Mouse (Mus musculus) activated CD4-positive, CD25-positive, alpha-beta regulatory T cell, adult 4 months (primary cell): ENCODE results near the gene Osbpl10. TPM values are rescaled to one million over a fixed set of nuclear protein-coding genes. Genes with fewer than 3 reads are reported as not detected.

Source experiments
- ATAC-seq: one replicate; pipeline ENCODE4 v1.8.0; 2017
- polyA plus RNA-seq, 2 experiments: library from polyadenylated mRNA; unstranded; fragments of 100-300 nt; shearing (Covaris generic); gene quantifications; one replicate each; pipeline ENCODE4 v1.2.1; 2017

The Osbpl10 gene
- polyA plus RNA-seq, 2 experiments from 2014 or later, result not detected

DNA sequence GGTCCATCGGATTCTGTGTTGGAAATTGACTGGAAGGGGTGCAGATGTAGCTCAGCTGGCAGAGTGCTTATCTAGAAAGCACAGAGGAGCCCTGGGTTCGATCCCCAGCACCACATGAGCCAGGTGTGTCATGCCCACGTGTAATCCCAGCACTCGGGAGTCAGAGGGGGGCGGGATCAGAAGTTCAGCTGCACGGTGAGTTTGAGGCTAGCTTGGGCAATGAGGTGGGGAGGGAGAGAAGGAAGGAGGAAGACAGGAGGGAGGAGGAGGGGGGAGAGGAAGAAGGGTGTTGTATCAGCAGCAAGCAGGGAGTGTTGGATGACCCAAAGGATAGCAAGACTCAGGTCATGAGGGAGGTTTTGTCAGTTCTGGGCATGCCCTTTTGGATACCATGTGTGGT, 55.9 kb downstream of the Osbpl10 start:
- no peak for ATAC-seq

DNA sequence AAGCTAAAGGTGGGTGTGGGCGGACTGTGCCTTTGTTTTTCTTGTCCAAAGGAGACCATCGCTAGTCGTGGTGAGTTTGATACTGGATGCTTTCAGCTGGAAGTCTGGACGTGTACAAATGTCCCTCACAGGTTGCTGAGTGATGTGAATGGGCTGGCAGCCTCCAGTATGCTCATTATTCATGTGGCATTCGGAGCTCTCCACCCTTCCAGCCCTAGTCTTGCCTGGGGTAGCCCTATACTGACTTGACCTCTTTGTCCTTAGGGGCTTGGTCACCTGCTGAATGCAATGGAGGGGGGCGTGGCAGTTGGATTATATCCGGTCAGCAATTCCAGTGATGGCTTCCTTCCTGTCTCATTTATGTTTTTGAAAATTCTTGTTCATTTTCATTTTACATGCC, 56.4 kb downstream of the Osbpl10 start:
- no peak for ATAC-seq

DNA sequence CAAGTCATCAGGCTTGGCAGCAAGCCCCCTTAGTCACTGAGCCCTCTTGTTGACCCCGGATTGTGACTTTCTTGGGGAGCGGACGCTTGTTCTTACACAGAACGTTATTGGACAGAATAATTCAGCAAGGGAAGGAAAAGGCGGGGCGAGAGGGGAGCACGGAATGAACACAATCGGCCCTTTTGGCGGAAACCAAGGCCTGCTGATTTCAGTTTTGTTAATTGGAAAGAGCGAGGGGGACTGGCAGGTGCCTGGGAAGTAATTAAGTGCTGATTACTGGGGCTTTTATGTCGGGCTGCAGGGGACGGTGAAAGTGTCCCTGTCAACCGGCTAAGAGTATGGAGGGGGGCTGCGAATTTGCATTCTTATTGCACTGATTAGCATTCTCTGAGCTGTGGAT, 59.8 kb downstream of the Osbpl10 start:
- ATAC-seq, result no peak

DNA sequence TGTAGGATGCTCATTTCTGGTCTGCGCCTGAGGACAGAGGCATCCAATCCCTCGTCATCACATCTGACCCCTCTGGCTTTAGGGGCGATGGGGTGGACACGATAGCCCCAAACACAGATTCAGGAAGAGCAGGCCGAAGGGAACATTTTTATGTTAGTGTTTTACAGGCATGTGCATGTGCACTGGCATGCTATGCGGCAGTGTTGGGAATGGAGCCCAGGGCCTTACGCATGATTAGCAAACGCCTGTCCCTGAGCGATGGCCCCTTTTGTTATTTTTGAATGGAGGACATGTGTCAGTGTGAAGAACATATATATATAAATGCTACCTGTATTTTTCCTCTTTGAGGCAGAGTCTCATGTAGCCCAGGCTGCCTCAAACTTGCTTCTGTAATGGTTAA, 60.3 kb downstream of the Osbpl10 start:
- no peak for ATAC-seq

DNA sequence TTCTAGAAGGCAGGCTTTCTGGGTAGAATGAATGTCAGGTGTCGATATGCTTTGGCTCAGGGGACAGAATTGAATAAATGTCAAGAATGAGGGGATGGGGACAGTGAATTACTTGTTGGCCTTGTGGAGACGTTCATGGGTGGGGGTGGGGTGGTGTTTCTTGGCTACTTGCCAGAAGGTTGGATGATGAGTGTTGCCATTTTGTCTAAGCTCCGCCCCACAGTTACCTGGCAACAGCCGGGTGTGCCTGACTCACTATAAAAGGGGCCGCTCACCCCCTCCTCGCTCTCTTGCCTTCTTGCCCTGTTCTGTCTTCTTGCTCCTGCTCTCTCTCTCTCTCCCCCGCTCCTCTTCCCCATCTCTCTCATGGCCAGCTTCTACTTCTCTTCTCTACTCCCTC, 60.9 kb downstream of the Osbpl10 start:
- no peak for ATAC-seq

DNA sequence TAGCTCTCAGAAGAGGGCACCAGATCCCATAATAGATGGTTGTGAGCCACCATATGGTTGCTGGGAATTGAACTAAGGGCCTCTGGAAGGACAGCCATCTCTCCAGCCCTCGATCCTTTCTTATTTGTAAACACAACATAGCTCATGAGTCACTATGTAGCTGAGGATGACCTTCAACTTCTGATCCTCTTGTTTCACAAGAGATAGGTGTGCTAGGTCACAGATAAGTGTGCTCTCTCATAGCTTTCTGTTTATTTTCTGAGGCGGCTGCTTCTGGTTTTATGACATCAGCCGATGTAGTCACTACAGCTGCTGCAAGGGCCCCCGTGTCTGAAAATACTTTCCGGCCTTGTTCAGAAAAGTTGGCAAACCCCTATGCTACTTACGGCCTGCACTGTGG, 64.2 kb downstream of the Osbpl10 start:
- no peak for ATAC-seq

DNA sequence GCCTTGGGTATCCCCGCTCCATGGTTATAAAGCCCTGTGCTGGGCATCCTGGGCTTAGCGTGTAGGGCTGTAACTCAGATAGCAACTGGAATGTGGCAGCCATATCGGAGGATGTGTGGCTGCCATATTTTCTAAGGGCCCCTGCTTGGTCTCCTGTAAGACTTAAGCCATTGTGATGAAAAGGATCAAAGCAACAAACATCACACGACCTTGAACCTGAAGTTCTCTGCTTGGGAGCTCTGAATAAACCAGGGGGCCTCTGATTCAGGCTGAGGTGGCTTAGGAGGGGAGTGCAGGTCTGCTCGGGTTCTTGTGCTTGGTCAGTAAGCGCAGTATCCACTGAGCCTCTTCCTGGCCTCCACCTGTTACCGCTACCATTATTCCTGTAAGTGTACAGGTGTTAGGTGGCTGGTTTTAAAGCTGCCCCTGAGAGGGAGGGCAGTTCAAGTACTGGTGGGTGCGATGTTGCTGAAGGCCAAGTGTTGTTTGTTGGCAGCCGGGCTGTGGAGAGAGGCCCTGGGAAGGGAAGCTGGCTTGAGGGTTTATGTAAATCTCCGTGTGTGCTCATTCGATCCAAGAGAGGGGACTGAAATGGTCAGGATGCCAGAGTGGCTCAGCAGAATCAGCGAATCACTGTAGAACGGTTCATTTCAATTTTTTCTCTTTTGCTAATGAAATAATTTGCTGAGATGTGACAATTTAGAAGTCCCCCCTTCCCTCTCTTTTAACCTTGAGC, 64.8 kb downstream of the Osbpl10 start:
- no peak for ATAC-seq

DNA sequence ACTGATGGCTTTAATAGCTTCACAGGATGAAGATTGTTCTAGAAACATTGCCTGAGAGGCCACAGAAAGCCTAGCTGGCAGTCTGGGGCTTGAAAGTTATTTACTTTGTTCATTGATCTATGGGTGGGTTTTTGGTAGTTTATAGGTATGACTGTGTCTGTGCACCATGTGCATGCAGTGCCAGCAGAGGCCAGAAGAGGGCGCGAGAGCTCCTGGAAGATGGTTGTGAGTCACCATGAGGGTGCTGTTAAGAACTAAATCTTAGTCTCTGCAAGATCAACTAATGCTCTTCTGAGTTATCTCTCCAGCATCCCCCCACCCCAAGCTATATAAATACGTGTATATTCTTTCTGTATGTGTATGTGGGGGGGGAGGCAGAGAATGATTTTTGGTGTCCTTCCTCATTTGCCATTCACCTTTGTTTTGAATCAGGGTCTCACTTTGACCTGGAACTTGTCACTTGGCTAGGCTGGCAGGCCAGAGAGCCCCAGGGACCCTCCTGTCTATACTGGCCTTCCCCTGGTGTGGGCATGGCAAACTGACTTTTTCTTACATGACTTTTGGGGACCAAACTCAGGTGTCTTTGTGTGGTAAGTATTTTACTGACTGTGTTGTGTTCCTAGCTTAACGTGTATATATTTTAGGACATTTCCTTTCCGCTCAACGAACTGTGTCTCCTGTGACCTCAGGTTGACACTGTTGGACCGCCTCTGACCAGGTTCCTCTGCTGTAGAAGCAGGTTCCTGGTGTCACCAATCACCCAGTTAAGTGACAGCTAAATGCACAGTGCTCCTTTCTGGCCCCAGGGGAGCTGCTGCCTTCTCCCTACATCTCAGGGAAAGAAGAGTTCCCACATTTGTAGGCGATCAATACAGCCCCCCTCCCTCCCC, 65.8 kb downstream of the Osbpl10 start:
- no peak for ATAC-seq

DNA sequence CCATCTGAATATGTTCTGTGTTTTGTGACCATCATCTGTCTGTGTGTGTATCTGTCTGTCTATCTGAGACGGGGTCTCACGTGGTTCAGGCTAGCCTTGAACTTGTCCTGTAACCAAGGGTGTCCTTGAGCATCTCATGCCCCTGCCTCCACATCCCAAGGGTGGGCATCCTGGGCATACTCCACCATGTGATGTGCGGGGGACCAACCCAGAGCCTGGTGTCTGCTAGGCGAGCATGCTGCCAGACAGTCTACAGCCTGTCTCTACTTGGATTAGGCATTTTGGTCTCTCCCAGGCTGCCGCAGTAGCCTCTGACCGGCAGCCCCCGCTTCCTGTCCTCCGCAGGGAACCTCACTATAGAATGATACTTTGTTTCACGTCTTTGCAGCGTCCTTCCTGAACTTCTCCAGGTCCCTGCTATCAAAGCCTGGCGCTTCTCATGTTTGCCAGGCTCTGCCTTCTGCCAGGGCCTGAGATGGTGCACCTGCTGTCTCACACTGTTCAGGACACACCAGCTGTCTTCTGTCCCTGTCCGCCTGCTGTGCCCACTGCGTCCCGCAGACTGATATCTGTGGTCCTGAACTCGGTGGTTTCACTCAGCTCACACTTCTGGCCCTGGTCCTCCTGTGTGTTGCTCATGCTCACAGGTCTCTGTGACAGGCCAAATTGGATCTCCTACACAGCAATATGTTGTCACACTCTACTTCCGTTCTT, 66.9 kb downstream of the Osbpl10 start:
- no peak for ATAC-seq

DNA sequence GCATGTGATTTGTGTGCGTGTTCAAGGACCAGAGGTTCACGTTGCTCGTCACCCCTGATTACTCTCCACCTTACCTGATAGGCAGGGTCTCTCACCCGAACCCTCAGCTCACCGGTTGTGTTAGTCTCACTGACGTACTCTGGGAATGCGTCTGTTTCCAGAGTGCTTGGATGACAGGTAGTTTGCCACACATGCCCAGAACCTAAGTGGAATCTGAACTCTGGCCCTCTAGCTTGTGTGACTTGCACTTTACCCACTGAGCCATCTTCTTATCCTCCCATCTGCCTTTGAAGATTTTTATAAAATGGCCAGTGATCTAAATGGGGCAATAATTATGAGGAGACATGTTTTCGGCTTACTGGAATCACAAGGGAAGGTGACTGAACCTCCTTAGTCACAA, 68.3 kb downstream of the Osbpl10 start:
- ATAC-seq, result no peak

DNA sequence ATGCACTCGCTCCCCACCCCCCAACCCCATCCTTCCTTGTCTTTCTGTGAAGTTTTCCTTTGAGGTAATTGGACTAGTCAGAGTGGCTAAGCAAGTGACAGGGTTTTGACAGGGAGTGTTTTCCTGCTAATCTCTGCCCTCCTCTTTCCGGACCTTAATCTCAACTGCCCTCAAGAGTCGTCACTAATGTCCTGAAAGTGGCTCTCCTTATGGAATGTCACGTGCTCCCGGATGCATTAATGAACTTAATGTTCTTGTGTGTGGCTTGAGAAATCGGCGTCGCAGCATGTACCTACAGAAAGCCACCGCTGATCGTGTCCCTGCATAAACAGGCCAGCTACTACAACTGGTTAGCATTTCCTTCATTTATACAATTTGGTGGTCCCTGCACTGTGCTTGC, 70.0 kb downstream of the Osbpl10 start:
- ATAC-seq, result no peak

DNA sequence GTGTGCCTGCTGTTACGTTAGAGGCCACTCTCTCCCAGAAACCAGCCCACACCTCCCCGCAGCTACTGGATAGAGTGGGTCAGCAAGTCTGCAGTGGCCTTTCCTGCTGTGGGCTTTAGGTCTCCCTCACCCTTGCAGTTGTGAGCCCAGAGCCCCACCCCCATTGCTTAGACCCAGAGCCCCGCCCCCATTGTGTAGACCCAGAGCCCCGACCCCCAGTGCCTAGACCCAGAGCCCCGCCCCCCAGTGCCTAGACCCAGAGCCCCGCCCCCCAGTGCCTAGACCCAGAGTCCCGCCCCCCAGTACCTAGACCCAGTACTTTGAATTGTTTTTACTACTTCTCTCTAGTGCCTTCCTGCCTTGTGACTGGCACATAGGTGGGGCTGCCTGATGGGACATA, 70.5 kb downstream of the Osbpl10 start:
- ATAC-seq, result no peak

DNA sequence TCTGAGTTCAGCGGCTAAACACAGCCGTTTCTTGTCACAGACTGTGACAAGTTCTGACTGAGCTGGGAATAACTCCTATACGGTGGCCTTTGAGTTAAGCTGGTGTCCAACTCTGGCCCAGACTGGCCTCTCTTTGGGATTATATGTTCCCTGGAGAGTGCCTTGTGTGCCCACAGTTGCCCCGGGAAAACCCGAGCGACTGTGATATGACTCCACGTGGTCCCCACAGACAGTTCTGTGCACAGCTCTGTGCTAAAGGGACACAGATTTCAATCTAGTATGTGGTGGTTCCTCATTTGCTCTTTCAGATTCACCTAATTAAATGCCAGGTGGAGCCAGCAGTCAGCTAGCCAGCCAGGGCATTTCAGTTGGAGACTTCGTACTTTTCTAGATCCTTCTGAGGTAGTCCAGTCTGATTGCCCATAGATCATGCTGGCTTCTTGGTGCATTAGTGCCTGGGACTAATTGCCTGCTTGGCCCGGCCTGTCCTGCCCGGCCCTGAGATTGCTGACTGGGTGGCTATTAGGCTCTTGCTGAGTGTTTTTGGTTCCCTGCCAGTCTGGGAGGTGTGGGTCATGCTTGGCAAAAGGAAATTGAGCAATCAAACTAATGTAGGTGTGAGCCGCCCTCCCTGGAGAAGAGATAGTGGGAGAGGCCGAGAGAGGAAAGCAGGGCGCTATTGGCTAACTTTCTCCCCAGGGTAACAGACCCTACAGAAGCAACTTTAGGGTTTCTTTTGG, 71.8 kb downstream of the Osbpl10 start:
- no peak for ATAC-seq

DNA sequence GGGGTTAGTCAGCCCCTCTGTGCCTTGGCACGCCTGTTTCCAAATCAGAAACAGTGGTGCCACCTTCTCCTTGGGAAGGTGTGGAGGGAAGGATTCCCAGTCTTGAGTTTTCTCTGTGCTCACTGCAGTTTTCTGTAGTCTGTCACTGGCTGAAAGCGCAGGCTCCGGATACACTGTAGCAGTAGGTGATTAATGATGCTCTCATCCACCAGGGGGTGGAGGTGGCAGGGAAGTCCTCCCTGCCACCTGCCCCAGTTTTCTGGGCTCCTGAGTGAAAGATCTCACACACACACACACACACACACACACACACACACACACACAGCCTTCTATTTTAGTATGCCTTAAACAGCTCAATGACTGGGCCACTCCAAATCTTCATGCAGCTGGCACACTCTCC, 73.6 kb downstream of the Osbpl10 start:
- no peak for ATAC-seq

DNA sequence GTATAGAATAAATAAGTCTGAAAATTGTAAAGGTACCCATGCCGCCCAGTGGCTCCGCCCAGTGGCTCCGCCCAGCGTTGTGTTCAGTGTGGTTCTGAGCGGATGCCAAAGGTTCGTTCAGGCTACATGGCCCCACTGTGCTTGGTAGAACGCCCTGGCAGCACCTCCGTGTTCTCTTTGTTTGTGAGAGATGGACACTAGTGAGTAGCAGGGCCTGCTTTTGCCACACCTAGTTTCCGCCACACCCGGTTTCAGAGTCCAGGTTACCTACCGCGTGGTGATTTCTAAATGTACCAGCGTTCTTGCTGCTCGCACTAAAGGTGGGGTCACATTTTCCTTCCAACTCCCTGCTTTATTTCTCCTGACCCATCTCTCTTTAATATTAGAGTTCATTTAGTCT, 75.4 kb downstream of the Osbpl10 start:
- no peak for ATAC-seq

DNA sequence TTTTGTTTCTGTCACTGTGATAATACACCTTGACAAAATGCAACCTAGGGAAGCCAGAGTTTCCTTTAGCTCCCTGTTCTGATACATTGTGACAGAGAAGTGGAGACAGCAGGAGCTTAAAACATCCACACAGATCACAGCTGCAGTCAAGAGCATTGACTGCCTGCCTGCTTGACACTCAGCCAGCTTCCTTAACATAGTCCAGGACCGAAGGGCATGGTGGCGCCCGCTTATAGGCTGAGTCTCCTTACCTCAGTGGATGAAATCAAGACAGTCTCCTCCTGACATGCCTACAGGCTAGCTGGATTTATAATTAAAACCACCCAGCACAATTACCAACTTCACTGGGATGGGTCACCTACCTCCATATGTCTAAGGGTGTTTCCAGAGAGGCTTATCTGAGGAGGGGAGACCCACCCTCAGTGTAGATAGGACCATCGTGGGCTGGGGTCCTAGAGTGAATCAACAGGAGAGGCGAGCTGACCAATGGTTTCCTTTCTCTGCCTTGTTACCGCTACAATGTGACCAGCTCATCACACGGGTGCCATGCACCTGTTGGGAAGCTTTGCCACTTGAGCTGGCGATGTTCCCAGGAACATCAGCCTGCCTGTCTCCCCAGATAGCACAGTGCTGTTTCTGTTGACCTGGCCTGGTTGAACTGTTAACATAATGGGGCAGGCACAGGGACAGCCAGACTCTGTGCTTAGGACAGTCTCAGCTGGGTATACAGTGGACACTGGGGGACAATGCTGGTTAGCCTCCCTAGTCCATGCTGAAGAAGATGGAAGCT, 76.9 kb downstream of the Osbpl10 start:
- no peak for ATAC-seq

DNA sequence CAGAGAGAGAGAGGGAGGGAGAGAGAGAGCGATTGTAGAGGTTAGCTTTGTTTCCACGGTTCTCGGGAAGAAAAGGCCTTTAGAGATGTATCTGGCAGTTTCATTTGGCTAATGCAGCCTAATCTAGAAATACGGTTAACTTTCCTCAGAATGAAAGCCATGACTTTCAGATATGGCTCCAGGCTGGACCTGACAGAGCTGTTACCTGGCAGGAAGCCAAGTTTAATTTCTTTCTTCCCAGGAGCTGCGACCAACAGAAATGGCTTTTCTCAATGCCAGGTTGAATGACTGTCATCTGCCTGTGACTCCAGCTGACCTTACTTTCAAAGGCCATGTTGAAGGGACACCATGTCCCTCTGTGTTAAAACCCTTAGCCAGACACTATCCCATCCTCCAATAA, 80.4 kb downstream of the Osbpl10 start:
- ATAC-seq, result no peak

DNA sequence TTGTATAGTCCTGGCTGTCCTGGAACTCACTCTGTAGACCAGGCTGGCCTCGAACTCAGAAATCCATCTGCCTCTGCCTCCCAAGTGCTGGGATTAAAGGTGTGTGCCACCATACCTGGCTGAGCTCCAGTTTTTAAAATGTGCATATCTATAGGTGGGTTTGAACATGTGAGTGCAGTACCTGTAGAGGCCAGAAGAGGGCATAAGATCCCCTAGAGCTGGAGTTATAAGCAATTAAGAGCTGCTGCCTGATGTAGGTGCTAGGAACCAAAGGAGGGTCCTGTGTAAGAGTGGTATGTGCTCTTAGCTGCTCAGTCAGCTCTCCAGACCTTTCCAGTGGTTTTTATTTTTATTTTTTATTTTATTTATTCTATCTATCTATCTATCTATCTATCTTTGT, 86.5 kb downstream of the Osbpl10 start:
- no peak for ATAC-seq

DNA sequence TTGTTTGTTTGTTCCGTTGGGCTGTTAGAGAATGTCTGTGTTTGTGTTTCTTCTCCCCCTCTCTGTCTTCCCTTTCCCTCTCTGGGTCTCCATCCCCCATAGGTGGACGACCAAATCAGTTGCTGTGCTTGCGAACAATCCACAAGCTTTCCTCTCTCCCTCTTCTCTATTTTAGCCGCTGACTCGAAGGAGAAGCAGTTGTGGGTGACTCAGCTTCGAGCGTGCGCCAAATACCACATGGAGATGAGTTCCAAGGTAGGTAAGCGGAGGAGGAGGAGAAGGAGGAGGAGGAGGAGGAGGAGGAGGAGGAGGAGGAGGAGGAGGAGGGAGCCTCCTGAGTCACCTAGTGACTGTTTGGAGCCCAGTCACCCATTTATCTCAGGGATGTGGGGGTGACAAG, 88.7 kb downstream of the Osbpl10 start:
- ATAC-seq, result no peak

DNA sequence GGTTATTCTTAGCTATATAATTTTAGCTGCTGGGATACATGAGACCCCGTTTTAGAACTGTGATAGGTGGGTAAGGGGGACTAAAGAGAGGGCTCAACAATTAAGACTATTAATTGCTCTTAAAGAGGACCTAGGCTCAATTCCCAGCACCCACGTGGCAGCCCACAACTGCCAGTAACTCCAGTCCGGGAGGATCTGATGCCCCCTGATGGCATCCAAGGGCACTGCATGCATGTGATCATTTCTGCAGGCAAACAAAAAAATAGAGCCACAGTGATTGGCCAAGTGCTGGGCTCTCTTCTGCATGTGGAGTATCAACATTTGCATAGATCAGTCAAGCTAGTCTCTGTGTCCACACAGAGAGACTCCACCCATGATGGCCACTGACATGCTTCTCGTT, 96.8 kb downstream of the Osbpl10 start:
- no peak for ATAC-seq

DNA sequence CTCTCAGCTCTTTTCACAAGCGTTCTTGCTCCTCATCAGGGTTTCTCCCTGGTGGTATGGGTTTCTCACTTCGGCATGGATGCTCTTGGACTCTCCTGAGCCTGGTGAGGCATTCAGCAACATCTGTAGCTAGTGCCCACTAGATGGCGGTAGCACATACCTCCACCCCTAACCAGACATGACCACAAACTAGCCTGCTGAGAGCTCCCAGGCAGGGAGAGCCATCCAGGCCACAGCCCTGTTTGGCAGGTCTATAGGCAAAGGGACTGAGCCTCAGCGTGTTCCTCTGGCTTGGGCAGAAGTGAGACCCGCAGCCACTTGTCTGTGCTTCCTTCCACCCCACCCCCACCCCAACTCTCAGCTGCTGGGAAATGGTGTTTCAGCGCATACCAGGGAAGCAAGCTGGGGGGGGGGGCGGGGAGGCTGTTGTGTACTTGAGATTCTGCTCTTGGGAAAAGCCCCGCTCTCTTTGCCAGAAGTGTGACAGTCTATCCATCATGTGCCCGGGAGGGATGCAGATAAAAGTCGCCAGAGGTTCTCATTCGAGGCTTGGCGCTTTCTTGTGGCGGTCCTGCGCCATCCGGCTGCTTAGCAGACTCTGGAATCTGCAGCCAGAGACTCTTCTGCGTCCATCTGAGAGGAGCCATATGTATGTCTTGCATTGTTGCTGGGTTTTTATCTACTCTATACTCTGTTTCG, 110.1 kb downstream of the Osbpl10 start:
- no peak for ATAC-seq
